Mouse (Mus musculus): Measurements from ENCODE around the gene Strc. TPM values are rescaled to one million over a fixed set of nuclear protein-coding genes. Genes with fewer than 3 reads are reported as not detected.

Gene Strc
- polyA plus RNA-seq, 1 experiment, result not detected

GRCm38 (mm10) chr2:121403296-121403695 is 16.3 kb upstream of the Strc start:
- no peaks in the 10 kb centered on the region for H3K27me3 ChIP-seq (ENCODE audit: control insufficient read depth, insufficient read depth, low read length, poor library complexity, severe bottlenecking)
- H3K4me3 ChIP-seq (ENCODE audit: low read depth, low read length), result no peak overlapping the region
- H3K9me3 ChIP-seq (replicated peaks; ENCODE audit: control insufficient read depth, insufficient read depth, low read length, poor library complexity, severe bottlenecking), result no peaks in the 10 kb centered on the region
- no peaks in the 10 kb centered on the region for H3K36me3 ChIP-seq (ENCODE audit: control insufficient read depth, insufficient read depth, low read length, poor library complexity, severe bottlenecking)
- TF ChIP-seq EP300 (IDR thresholded peaks at IDR 0.05; ENCODE audit: insufficient read depth, low read depth, low read length), result no peak
- no peak for TF ChIP-seq CTCF (IDR thresholded peaks at IDR 0.05; ENCODE audit: low read depth, low read length)
- no peak for TF ChIP-seq POLR2A (IDR thresholded peaks at IDR 0.05; ENCODE audit: insufficient read depth, low read length)
- no peak overlapping the region for H3K27ac ChIP-seq (ENCODE audit: insufficient read depth, low read length)
- H3K4me1 ChIP-seq (ENCODE audit: control insufficient read depth, insufficient read depth, low read length), result no peaks in the 10 kb centered on the region
- H3K9ac ChIP-seq (ENCODE audit: low read depth, poor library complexity, severe bottlenecking), result no peak overlapping the region

GRCm38 (mm10) chr2:121396624-121397023 is 9.7 kb upstream of the Strc start:
- Histone ChIP-seq H3K27ac (ENCODE audit: insufficient read depth, low read length) (no peak overlapping the region), H3K27me3 (ENCODE audit: control insufficient read depth, insufficient read depth, low read length, poor library complexity, severe bottlenecking) (no peaks in the 10 kb centered on the region), H3K9me3 (replicated peaks; ENCODE audit: control insufficient read depth, insufficient read depth, low read length, poor library complexity, severe bottlenecking) (no peaks in the 10 kb centered on the region), H3K9ac (ENCODE audit: low read depth, poor library complexity, severe bottlenecking) (no peak overlapping the region), H3K4me3 (ENCODE audit: low read depth, low read length) (no peak overlapping the region), H3K36me3 (ENCODE audit: control insufficient read depth, insufficient read depth, low read length, poor library complexity, severe bottlenecking) (no peaks in the 10 kb centered on the region), H3K4me1 (ENCODE audit: control insufficient read depth, insufficient read depth, low read length) (no peaks in the 10 kb centered on the region)
- TF ChIP-seq CTCF (IDR thresholded peaks at IDR 0.05; ENCODE audit: low read depth, low read length) (no peak), EP300 (IDR thresholded peaks at IDR 0.05; ENCODE audit: insufficient read depth, low read depth, low read length) (no peak), POLR2A (IDR thresholded peaks at IDR 0.05; ENCODE audit: insufficient read depth, low read length) (no peak)

GRCm38 (mm10) chr2:121374766-121375165 is 12.2 kb downstream of the Strc start:
- Histone ChIP-seq H3K4me3 (ENCODE audit: low read depth, low read length) (no peak overlapping the region), H3K27ac (ENCODE audit: insufficient read depth, low read length) (no peak overlapping the region), H3K9me3 (replicated peaks; ENCODE audit: control insufficient read depth, insufficient read depth, low read length, poor library complexity, severe bottlenecking) (no peaks in the 10 kb centered on the region), H3K9ac (ENCODE audit: low read depth, poor library complexity, severe bottlenecking) (no peak overlapping the region), H3K27me3 (ENCODE audit: control insufficient read depth, insufficient read depth, low read length, poor library complexity, severe bottlenecking) (no peaks in the 10 kb centered on the region), H3K36me3 (ENCODE audit: control insufficient read depth, insufficient read depth, low read length, poor library complexity, severe bottlenecking) (no peaks in the 10 kb centered on the region), H3K4me1 (ENCODE audit: control insufficient read depth, insufficient read depth, low read length) (no peaks in the 10 kb centered on the region)
- TF ChIP-seq CTCF (IDR thresholded peaks at IDR 0.05; ENCODE audit: low read depth, low read length) (no peak), EP300 (IDR thresholded peaks at IDR 0.05; ENCODE audit: insufficient read depth, low read depth, low read length) (no peak), POLR2A (IDR thresholded peaks at IDR 0.05; ENCODE audit: insufficient read depth, low read length) (no peak)

GRCm38 (mm10) chr2:121372266-121372665 is 14.7 kb downstream of the Strc start:
- Histone ChIP-seq H3K27me3 (ENCODE audit: control insufficient read depth, insufficient read depth, low read length, poor library complexity, severe bottlenecking) (no peaks in the 10 kb centered on the region), H3K9ac (ENCODE audit: low read depth, poor library complexity, severe bottlenecking) (no peak overlapping the region), H3K9me3 (replicated peaks; ENCODE audit: control insufficient read depth, insufficient read depth, low read length, poor library complexity, severe bottlenecking) (no peaks in the 10 kb centered on the region), H3K27ac (ENCODE audit: insufficient read depth, low read length) (no peak overlapping the region), H3K4me3 (ENCODE audit: low read depth, low read length) (no peak overlapping the region), H3K4me1 (ENCODE audit: control insufficient read depth, insufficient read depth, low read length) (no peaks in the 10 kb centered on the region), H3K36me3 (ENCODE audit: control insufficient read depth, insufficient read depth, low read length, poor library complexity, severe bottlenecking) (no peaks in the 10 kb centered on the region)
- no peak for TF ChIP-seq POLR2A (IDR thresholded peaks at IDR 0.05; ENCODE audit: insufficient read depth, low read length)
- no peak for TF ChIP-seq EP300 (IDR thresholded peaks at IDR 0.05; ENCODE audit: insufficient read depth, low read depth, low read length)
- no peak for TF ChIP-seq CTCF (IDR thresholded peaks at IDR 0.05; ENCODE audit: low read depth, low read length)

GRCm38 (mm10) chr2:121370921-121371320 is 16.0 kb downstream of the Strc start:
- Histone ChIP-seq H3K27me3 (ENCODE audit: control insufficient read depth, insufficient read depth, low read length, poor library complexity, severe bottlenecking) (no peaks in the 10 kb centered on the region), H3K36me3 (ENCODE audit: control insufficient read depth, insufficient read depth, low read length, poor library complexity, severe bottlenecking) (no peaks in the 10 kb centered on the region), H3K9me3 (replicated peaks; ENCODE audit: control insufficient read depth, insufficient read depth, low read length, poor library complexity, severe bottlenecking) (no peaks in the 10 kb centered on the region), H3K9ac (ENCODE audit: low read depth, poor library complexity, severe bottlenecking) (no peak overlapping the region), H3K4me1 (ENCODE audit: control insufficient read depth, insufficient read depth, low read length) (no peaks in the 10 kb centered on the region), H3K27ac (ENCODE audit: insufficient read depth, low read length) (no peak overlapping the region), H3K4me3 (ENCODE audit: low read depth, low read length) (no peak overlapping the region)
- TF ChIP-seq CTCF (IDR thresholded peaks at IDR 0.05; ENCODE audit: low read depth, low read length) (no peak), POLR2A (IDR thresholded peaks at IDR 0.05; ENCODE audit: insufficient read depth, low read length) (no peak), EP300 (IDR thresholded peaks at IDR 0.05; ENCODE audit: insufficient read depth, low read depth, low read length) (no peak)

- H3K27me3 ChIP-seq (ENCODE audit: control insufficient read depth, insufficient read depth, low read length, poor library complexity, severe bottlenecking), result no peaks in the 10 kb centered on the region
- no peak overlapping the region for H3K27ac ChIP-seq (ENCODE audit: insufficient read depth, low read length)
- H3K9ac ChIP-seq (ENCODE audit: low read depth, poor library complexity, severe bottlenecking), result no peak overlapping the region
- H3K36me3 ChIP-seq (ENCODE audit: control insufficient read depth, insufficient read depth, low read length, poor library complexity, severe bottlenecking), result no peaks in the 10 kb centered on the region
- H3K4me1 ChIP-seq (ENCODE audit: control insufficient read depth, insufficient read depth, low read length), result no peaks in the 10 kb centered on the region
- TF ChIP-seq EP300 (IDR thresholded peaks at IDR 0.05; ENCODE audit: insufficient read depth, low read depth, low read length), result no peak
- TF ChIP-seq CTCF (IDR thresholded peaks at IDR 0.05; ENCODE audit: low read depth, low read length), result no peak
- no peak for TF ChIP-seq POLR2A (IDR thresholded peaks at IDR 0.05; ENCODE audit: insufficient read depth, low read length)
- no peaks in the 10 kb centered on the region for H3K9me3 ChIP-seq (replicated peaks; ENCODE audit: control insufficient read depth, insufficient read depth, low read length, poor library complexity, severe bottlenecking)
- no peak overlapping the region for H3K4me3 ChIP-seq (ENCODE audit: low read depth, low read length)
Measured at GRCm38 (mm10) chr2:121368831-121369230, 18.1 kb downstream of the Strc start.

Measured in ES-Bruce4 (cell line).